Mouse (Mus musculus) c-Kit-positive CD71-positive TER-119-positive erythroid progenitor cells, embryonic 14.5 days (primary cell): ENCODE measurements around the gene Gm128.
"Not testable (repeated sequence)": the region's sequence is repeated elsewhere in the genome, so short reads cannot be mapped to it uniquely, and the experiment has no call there.

ENCODE experiments used
- DNase-seq: peaks from one replicate; pipeline ENCODE4 v3.0.0-alpha.2; 2013; ENCODE audit warnings: low spot score

Gene Gm128

GRCm38 (mm10) chr3:95230495-95231297, 10.7 kb downstream of the Gm128 start:
- peak; percentile 42 for DNase-seq

- peak; percentile 32 for DNase-seq
Observed at GRCm38 (mm10) chr3:95229781-95230494, 11.5 kb downstream of the Gm128 start.

- DNase-seq: peak; percentile 38
Observed at GRCm38 (mm10) chr3:95228894-95229780, 12.3 kb downstream of the Gm128 start.

GRCm38 (mm10) chr3:95228148-95228893, 13.1 kb downstream of the Gm128 start, which contains the start of gene Cdc42se1:
Gene Cdc42se1, plus strand, starts transcription at chr3:95228732.
- DNase-seq: peak; percentile 76

DNA sequence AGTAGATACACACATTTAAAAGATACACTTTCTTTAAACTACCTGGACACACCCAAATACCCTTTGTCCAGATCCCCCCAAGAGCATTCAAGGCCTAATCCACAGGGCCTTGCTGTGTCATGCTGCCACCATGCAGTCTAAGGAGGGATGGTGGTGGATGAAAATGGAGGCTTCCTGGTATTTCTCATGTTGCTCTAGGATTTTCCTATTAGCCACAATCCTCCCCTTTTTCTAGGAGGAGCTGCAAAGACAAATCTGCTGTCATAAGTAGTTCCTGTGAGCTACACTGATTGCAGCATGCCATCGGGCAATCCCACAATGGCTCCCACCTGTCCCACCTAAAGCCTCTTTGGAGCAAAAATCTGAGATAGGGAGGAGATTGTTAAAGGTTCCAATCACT, 14.2 kb downstream of the Gm128 start:
- no peak for DNase-seq

DNA sequence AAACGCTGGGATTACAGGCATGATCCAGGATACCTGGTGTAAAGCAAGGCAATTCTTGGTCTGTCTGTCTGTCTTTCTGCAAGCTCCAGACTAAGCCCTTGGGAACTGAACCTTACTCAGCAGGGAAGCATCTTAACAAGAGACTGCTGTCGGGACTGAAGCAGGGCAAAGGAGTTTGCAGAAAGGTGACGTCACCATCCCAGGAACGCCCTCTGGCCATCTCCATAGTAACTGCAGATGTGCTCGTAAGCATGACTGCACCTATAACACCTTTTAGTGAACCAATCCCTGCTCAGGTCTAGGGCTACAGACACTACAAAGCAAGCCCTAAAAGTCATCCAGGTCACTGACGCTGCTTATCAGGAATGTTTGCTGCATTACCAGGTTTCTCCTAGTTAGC, 17.1 kb downstream of the Gm128 start:
- no peak for DNase-seq

- DNase-seq: no peak
Observed at GRCm38 (mm10) chr3:95223041-95223440, 18.4 kb downstream of the Gm128 start.

- peak; percentile 60 for DNase-seq
Observed at GRCm38 (mm10) chr3:95218466-95219137, 22.8 kb downstream of the Gm128 start.

DNA sequence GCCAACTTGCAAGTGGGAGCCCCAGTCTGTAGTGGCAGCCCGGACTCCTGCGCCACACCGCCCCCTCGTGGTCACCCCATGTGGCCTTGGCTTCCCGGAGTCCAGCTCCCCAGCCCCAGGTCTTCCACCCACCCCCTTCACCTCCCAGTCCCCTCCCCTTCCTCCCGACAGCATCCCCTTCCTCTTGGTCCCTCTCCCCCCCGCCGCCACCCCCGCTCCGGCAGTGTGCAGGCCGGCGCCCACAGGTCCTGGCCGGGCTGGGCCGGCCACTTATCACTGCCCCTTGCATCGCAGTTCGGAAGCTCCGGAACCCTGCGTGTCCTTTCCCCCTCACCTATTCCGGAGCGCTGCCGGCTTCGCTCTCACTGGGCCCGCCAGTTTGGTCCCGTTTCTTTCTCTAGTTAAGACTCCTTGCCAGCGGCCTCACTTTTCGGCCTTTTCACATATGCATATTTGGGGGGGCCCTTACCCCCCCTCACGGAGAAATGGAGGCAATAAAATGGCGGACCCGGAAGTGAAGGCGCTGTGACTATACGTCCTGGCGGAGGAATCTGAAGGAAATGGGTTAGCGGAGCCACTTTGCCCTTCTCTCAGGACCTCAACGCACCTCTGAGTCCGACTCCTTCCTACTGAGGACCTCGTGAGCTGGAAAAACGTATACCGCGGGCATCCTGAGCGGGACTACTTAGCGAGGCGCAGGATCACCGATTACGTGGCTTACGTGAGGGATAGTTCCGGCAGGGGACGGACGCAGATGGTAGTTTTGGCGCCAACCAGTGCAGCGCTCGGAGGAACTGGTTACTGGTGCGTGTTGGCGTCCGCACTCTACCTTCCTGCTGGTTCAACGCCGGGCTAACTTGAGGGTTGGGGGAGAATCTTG, 23.9 kb downstream of the Gm128 start, which contains the start of gene Gabpb2:
Gabpb2 (minus strand) TSS at position 662 of the 880 bp plus-strand sequence.
- DNase-seq: peak; percentile 90

DNA sequence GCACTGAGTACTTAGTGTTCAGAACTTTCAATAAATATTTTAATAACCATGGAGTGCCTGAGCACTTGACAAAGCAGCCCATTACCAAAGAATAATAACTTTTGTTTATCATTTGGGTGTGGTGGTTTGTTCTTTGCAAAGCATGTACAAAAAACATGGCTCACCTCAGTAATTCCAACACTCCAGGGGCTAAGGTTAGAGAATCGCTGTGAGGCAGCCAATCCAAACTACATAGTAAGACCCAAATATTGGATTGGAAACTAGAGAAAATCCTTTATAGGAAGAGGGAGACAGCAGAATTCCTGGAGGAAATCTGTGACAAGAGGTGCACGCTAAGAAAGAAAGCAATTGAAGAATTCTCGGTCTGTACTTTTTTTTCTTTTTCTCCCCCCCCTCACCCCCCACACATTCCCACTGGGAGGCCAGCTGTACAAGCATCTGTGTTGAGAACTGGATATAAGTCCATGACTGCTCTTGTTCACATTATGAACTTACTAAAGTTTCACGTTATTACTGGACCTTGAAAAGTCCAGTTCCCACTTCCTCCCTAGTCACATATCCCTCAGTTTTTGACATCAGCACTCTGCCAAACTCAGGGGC, 24.6 kb downstream of the Gm128 start:
- no peak for DNase-seq

- DNase-seq: no peak
Observed at GRCm38 (mm10) chr3:95213609-95213975, 27.8 kb downstream of the Gm128 start.

DNA sequence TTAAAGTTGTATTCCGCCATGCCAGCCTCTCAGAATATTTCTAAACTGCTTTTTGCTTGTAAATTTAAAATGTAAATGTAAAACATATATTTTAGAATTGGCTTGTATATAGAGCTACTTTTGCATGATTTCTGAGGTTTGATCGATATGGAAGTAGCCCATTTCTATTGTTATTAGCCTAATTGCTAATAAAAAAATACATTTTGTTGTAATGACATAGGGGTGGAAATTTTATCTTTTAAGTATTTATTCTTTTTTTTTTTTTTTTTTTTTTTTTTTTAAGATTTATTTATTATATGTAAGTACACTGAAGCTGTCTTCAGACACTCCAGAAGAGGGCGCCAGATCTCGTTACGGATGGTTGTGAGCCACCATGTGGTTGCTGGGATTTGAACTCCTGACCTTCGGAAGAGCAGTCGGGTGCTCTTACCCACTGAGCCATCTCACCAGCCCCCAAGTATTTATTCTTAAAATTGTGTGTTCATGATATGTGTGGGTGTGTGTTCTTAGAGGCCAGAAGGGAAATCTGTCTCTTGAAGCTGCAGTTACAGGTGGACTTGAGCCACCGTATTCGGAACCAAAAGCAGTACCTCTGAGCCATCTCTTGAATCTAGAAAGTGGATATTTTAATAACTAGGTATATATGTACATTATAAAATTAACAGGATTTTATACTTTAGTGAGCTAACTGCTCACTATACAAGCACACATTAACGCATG, 28.3 kb downstream of the Gm128 start:
- not testable (repeated sequence) for DNase-seq

DNA sequence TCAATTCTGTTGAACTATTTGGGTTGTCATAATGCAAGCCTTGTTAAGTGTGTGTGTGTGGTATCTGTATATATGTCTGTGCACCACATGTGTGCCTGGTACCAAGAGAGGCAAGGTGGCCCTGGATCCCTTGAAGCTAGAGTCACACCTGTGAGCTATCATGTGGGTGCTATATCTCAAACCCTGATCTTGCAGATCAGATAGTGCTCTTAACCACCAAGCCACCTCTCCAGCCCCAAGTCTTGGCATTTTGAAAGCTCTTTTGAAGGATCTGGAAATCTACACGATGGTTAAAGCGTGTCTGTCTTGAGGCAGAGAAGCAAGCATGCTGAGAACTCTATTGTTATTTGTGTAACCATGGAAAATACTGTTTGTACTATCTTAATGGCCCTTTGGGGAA, 30.8 kb downstream of the Gm128 start:
- DNase-seq: no peak

GRCm38 (mm10) chr3:95208286-95208685, 33.1 kb downstream of the Gm128 start:
- no peak for DNase-seq

- DNase-seq: no peak
Observed at GRCm38 (mm10) chr3:95203880-95204279, 37.5 kb downstream of the Gm128 start.

DNA sequence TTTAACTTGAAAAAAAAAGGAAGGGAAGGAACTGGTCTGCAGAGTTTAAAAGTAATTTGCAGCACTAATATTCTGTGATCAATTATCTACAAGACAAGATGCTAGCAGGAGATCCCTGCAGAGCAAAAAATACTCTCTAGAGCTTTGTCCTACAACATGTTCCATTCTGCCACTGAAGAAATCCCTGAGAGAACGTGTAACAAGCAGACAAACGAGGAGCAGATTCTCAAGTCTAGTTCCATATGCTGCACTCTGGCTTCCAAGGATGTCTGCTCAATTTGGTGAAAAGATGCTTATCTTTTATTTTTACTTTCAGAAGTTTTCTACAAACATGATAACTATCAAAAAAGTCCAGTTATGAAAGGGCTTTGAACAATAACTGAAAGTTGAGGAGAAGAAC, 40.8 kb downstream of the Gm128 start:
- DNase-seq: no peak

DNA sequence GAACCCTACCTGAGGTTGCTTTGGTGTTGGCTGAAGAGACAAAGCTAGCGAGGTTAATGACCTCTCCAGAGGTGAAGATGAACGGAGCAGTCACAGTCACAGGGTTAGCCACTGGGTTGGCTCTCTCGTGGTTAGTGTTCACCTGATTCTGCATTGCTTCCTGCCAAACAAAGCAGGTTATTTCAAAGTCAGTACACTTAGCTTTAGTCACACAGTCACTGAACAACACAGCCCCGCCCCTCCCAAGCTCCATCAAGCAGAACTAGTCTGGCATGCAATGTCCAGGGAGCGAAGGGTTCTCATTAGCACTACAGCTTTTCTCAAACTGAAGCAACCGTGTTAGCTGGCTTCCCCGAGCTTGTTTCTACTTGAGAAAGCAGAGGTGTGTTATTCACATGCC, 41.3 kb downstream of the Gm128 start:
- no peak for DNase-seq

DNA sequence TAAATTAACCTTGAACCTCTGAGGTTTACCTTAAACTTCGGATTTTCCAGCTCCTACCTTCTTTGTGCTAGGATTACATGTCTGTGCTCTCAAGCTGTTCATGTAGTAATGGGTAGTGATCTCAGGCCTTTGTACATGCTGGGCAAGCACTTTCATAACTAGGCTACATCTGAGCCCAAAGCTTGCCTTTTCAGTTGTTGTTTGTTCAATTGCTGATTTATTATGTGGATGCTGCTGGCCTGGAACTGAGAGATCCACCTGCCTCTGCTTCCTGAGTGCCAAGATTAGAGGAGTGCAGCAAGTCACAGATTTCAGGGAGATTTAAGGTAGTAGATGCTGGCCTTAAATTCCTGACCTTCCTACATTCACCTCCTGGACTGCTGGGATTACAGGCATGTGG, 42.3 kb downstream of the Gm128 start:
- DNase-seq: no peak

DNA sequence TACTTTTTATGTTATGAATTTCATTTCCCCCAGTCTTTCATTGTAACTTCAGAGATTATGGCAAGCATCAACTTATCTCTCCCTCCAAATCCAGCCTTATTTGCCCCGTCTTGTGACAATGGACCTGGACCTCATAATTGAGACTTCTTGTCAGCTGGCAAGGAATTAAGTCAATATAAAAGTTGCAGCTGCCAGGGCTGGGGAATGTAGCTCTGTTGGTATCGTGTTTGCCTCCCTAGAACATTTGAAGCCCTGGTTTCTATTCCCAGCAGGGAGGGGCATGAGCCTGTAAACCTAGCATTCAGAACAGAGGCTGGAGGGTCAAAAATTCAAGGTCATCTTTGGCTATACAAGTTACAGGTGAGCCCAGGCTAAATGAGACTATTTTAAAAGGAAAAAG, 45.6 kb downstream of the Gm128 start:
- no peak for DNase-seq
